Mouse (Mus musculus) brain, adult 10 weeks (tissue): ENCODE data around the gene Cad. TPM values are rescaled to one million over a fixed set of nuclear protein-coding genes. Genes with fewer than 3 reads are reported as not detected.

Experiments used
- polyA plus RNA-seq: library from polyadenylated mRNA; stranded (reverse); fragments of 350-450 nt; fragmentation: Illumina TruSeq; extraction: RNeasy Lipid Tissue Mini Kit (QIAGEN cat#74804); gene quantifications from one replicate; pipeline ENCODE4 v1.2.3, GENCODE M21; 2015; ENCODE audit warnings: low read depth, low replicate concordance

Gene Cad
- polyA plus RNA-seq = 7.9 TPM

DNA sequence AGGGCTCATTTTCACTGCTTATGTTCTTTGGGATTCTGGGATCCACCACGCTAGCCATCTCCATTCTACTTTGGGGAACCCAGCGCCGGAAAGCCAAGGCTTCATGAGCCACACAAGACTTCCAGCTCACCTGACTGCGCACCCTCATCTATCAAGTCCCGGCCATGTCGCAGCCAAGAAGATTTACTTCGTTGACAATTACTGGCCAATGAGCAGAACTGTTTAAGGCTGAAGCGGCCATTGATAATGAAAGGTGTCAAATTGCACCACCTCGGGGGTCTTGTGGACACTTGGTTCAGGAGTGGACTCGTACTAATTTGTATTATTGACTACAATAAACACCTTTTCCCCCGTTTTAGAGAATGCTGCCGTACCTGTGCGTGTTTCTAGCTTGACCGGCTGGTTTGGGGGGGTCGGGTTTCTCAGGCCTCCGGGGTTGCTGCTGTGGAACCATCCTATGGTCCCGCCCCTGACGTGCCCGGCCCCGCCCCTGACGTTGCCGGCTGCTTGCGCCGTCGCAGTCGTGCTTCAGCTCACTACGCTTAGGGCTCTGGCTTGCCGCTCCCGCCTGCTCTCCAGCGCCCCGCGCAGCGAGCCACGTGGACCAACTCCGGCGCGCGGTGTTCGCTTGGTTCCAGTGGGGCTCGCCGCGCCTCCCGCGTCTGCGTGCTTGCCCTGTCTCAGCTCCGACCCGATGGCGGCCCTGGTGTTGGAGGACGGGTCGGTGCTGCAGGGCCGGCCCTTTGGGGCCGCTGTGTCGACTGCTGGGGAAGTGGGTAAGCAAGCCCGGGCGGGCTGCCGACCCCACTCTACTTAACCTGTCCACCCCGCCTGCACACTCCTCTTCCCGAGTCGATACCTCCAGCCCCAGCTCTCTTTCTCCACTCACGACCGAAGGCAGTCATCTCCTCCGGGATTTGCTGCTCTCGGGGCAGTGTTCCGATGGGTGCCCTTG, at the start of gene Cad:
Gene Cad, plus strand, starts transcription at position 520 of the 955 bp plus-strand sequence.

DNA sequence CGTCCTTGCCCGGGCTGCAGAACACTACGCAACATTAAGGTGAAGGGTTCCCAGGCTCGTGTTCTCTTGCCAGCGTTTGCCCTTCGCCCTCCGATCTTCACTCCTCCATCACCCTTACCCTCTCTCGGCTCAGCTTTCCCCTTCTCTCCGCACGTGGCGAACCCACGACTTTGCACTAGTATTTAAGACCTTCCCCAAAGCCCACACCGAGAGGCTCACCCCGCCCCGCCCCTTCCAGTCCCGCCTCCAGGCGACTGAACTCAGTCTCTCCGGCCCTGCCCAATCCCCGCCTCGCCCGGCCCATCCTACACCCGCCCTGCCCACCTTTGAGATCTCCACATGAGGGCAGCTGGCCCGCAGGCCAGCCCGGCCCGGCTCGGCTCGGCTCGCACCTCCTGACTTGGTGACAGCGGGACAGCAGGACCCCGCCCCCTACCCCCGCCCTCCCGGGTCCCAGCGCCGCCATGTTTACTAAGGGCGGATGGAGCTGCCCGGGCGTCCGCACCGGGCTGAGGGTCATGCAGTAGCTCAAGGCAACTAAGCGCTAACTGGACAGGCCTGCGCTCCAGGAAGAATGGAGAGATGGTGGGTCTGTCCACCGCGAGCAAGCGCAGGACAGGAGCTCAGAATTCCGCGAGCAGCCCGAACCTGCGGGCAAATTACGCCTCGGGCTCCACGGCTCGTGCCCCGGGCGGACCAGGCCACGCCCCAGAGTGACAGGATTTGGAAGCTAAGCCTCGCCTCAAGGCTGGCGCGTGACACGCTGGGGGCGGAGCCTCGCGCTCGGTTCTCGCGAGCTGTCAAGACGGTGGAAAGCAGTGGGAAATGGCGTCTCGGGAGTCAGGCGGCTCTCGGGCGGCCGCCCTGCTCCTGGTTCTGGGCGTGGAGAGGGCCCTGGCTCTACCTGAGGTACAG, 6.5 kb upstream of the Cad start, which contains the start of gene Atraid:
Gene Atraid, plus strand, starts transcription at position 465 of the 915 bp plus-strand sequence.

DNA sequence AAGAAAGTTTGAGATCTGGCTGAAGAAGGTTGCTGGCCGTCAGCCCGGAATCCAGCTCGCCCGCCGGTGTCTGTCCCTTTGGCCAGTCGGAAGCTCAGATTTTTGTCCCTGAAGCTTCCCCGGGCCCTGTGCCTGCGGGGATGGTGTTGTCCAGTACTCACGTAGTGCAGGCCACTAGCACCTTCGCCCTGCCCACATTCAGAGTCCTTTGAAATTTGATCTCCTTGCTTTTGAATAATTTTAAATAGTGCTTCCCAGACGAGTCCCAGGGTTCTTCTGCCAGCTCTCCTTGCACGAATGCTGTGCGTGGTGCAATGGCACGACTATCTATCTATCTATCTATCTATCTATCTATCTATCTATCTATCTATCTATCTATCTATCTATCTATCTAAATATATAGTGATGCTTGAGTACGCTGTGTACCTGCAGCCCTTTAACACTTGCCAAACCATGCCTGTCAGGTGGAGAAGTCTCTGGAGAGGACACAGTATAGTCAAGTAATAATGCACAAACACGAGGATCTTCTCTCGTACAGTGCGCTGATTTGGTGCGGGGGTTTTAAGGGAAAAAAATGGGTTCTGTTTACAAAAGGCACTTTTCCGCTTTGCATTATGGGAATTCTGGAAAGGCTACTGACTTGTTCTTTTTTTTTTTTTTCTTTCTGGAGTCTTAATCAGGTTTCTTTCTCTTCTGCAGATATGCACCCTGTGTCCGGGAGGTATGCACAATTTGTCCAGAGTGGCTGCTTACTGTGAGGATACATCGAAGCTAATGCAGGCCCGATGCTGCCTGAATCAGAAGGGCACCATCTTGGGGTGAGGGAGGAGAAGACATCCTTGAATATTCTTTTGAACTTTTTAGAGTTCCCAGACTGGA, 5.6 kb upstream of the Cad start, which contains the start of gene Slc5a6:
Gene Slc5a6, minus strand, starts transcription at position 162 of the 879 bp plus-strand sequence.

DNA sequence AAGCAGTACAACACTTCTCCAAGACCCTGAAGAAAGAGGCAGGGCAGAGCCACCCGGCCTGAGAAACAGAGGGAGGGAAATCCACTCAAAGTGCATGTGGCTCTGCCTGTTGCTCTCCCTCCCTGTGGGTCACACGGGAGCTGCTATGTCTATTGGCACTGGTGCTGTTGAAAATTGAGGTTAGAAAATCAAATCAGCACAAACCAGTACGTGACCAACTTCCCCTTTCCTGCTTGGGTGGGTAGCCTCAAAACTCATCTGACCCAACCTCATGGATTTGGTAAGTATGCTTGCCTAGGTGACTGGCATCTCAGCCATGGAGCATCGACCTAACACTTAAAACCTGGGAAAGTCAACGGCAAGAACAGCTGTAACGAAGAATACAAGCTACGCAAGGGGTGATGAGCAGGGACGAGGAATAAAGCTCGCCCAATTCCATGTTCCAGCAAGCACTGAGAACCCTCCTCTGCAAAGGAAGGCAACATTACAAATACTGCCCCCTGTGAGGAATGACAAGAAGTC, 51.3 kb downstream of the Cad start, which contains the start of gene Dnajc5g:
Gene Dnajc5g, plus strand, starts transcription at position 472 of the 522 bp plus-strand sequence.

DNA sequence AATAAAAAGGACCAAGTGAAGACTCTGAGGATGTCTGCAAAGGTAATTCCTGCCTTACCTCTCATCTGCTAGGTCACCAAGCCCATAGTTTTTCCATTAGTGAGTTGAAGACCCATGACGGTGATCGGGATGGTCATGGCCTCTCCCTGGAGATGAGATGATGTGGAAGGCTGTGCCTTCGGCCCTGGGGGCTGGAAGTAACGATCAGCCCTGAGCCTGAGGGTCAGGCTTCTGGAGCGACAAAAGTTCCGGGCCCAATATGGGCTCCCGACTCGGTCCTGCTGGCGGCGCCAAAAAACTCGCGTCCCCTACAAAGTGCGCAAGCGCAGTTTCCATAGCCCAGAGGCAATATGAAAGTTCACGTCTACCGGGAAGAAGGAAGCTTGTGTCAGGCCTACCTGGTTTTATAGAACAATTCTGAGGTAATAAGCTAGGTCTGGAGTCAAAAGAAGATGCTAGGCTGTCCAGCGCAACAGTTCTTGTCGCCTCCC, 53.5 kb downstream of the Cad start, which contains the start of gene Slc30a3:
Gene Slc30a3, minus strand, starts transcription at position 238 of the 491 bp plus-strand sequence.

DNA sequence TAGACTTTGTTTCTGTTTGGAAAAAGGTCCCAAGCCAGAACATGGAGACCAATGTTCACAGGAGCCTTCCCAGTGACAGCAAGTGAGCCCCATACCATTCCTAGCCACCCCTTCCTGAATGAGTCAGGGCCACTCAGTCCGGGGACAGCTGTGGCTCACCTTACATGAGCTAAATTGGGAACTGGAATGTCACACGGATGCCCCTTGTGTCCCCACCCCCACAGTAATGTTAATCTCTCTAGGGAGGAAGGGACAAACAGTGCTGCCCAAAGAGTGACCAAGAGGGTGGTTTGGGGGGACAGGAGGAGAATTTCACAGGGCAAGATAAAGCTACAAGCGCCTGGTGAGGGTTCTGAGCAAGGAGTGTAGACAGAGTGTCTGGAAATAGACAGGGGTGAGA, 61.8 kb downstream of the Cad start, which contains the start of gene Trim54:
Gene Trim54, plus strand, starts transcription at position 359 of the 400 bp plus-strand sequence.

Other genes starting within 250 kb of the Cad start
- 236 TPM for gene Mapre3, start 240.1 kb upstream of the Cad start, polyA plus RNA-seq
- gene Tmem214, start 186.8 kb upstream of the Cad start, polyA plus RNA-seq = 48.4 TPM
- 11.1 TPM for gene Agbl5, start 166.1 kb upstream of the Cad start, polyA plus RNA-seq
- gene Ost4, start 147.0 kb upstream of the Cad start, polyA plus RNA-seq = 148 TPM
- gene Emilin1, start 141.4 kb upstream of the Cad start, polyA plus RNA-seq = 2.1 TPM
- 25.3 TPM for gene Khk, start 133.3 kb upstream of the Cad start, polyA plus RNA-seq
- gene Cgref1, start 109.2 kb upstream of the Cad start, polyA plus RNA-seq = 26.6 TPM
- 116 TPM for gene Preb, start 94.4 kb upstream of the Cad start, polyA plus RNA-seq
- gene Tcf23, start 86.1 kb upstream of the Cad start, polyA plus RNA-seq = 0.37 TPM
- 160 TPM for gene Atraid, start 6.5 kb upstream of the Cad start, polyA plus RNA-seq
- 22.1 TPM for gene Slc5a6, start 5.9 kb upstream of the Cad start, polyA plus RNA-seq
- not detected for gene Dnajc5g, start 51.5 kb downstream of the Cad start, polyA plus RNA-seq
- 74.3 TPM for gene Slc30a3, start 53.5 kb downstream of the Cad start, polyA plus RNA-seq
- not detected for gene Trim54, start 61.9 kb downstream of the Cad start, polyA plus RNA-seq
- 2.1 TPM for gene Ucn, start 84.0 kb downstream of the Cad start, polyA plus RNA-seq
- gene Mpv17, start 99.5 kb downstream of the Cad start, polyA plus RNA-seq = 99.9 TPM
- 1.1 TPM for gene Gm29609, start 125.1 kb downstream of the Cad start, polyA plus RNA-seq
- 46.1 TPM for gene Gtf3c2, start 125.4 kb downstream of the Cad start, polyA plus RNA-seq
- gene Snx17, start 138.4 kb downstream of the Cad start, polyA plus RNA-seq = 82.6 TPM
- 39.1 TPM for gene Eif2b4, start 138.7 kb downstream of the Cad start, polyA plus RNA-seq
- gene Zfp513, start 147.5 kb downstream of the Cad start, polyA plus RNA-seq = 26.5 TPM
- 62.2 TPM for gene Ppm1g, start 165.9 kb downstream of the Cad start, polyA plus RNA-seq
- gene Nrbp1, start 186.1 kb downstream of the Cad start, polyA plus RNA-seq = 97.5 TPM
- gene Gm9970, start 186.5 kb downstream of the Cad start, polyA plus RNA-seq = not detected
- 2.6 TPM for gene Krtcap3, start 196.9 kb downstream of the Cad start, polyA plus RNA-seq
- 44.4 TPM for gene Ift172, start 236.3 kb downstream of the Cad start, polyA plus RNA-seq
- gene Fndc4, start 241.3 kb downstream of the Cad start, polyA plus RNA-seq = 147 TPM
- 0.37 TPM for gene Gckr, start 242.7 kb downstream of the Cad start, polyA plus RNA-seq